Mouse (Mus musculus) v-Abl transformed pro-B cells (cell line): ENCODE data around the gene Pmf1.
"Not testable (repeated sequence)": the region's sequence is repeated elsewhere in the genome, so short reads cannot be mapped to it uniquely, and the experiment has no call there.

Source experiments
- in situ Hi-C, 2 experiments: fragments of 400-800 bp; cut with MboI; formaldehyde crosslinking; loops; one replicate each; pipeline ENCODE4 v1.15.1; 2025; ENCODE audit not compliant: unreplicated experiment in 2 of 2

Pmf1 gene

GRCm38 (mm10) chr3:88407090-88407489, 3.0 kb downstream of the Pmf1 start:
- in situ Hi-C loops = loop anchor here (5.0 to 10.0 kb wide), 5 partner anchors 52 to 115 kb away; no protein-coding TSS in a partner anchor

DNA sequence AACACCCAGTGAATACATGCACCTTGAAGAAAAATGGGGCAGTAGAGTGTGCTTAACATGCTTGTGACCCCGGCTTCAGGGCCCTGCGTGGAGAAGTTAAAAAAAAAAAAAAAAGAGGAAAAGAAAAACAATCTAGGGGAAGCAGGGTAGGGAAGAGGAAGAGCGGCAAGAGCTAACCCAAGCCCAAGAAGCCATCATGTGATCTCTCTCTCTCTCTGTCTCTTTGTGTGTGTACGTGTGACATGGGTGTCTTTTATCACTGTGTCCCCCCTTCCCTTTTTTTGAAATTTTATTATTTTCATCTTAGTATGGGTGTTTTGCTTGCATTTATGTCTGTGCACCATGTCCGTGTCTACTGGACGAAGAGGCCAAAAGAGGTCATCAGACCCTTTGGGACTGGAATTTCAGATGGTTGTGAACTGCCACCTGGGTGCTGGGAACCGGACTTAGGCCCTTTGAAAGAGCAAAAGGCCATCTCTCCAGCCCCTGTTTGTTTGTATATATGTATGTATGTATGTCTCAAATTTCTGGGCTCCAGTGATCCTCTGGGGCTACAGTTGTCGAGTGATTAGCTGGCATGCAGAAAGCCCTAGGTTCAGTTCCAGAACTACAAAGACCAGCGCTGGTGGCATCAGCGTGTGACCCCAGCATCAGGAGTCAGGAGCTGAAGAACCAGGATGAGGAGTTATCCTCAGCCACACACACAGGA, 6.5 kb downstream of the Pmf1 start:
- in situ Hi-C loops = loop anchor here (5.0 to 10.0 kb wide), 2 partner anchors 46 to 49 kb away; no protein-coding TSS in a partner anchor

DNA sequence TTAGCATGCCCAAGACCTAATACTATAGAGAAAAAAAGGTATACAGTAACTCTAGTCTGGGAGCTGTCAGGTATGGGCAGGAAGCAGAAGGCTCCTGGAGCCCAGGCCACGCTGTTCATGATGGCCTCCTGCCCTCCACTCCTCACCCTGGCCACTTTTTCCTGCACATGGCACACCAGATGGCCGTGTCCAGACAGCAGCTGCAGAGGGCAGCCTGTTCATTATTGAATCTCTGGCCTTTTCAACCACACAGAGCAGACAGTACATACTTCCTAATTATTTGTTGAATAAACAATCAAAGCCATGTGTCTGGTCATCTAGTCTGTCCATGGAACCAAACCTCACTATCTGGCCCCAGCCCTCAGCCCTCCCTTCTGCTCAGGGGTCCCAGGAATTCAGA, 11.5 kb downstream of the Pmf1 start:
- in situ Hi-C loops = no loop called here

- in situ Hi-C loops = no loop called here
Observed at GRCm38 (mm10) chr3:88395742-88396141, 14.4 kb downstream of the Pmf1 start.

DNA sequence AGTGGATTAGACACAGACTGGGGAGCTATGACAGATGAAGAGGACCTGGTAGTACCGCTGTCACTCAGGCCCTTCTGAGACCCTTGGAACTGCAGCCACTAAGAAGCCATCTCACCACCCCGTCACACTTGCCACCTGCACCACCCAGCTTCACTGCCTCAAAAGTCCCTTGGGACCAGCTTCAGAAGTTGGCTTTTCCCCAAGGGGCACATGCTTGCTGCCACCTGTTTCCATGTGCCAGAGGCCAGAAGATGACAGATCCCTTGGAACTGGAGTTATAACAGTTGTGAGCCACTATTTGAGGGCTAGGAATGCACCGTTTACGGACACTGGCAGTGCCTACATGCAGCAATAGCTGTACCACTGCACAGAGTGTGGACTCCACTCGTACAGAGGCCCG, 14.8 kb downstream of the Pmf1 start:
- in situ Hi-C loops = no loop called here

DNA sequence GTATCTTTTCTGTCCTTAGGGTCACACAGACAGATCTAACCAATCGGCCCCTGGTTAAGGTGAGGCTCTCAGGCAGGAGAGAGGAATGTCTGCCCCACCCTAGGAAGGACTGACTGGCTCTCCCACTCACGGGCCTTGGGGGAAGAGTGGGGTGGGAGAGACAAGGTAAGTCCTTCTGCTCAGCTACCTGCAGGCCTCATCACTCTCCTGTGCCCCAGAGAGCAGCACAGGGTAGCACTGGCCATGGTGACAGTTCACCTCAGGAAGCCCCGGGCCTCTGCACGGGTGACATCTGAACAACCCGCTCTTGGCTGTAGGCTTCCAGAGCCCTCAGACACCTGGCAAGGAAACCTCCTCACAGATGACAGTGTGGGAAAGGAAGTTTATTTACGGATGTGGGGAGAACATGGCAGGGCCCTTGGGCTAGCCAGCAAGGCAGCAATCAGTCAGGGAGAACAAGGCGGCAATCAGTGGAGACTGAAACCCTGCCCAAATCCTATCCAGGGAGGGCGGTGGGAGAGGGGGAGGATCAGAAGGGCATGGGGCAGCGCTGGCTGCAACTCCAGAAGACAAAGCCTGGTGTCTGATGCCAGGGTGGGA, 16.3 kb downstream of the Pmf1 start:
- in situ Hi-C loops = no loop called here

- in situ Hi-C loops = no loop called here
Observed at GRCm38 (mm10) chr3:88384364-88384763, 25.8 kb downstream of the Pmf1 start, which contains the start of gene Bglap. Bglap (minus strand) TSS chr3:88384464.

DNA sequence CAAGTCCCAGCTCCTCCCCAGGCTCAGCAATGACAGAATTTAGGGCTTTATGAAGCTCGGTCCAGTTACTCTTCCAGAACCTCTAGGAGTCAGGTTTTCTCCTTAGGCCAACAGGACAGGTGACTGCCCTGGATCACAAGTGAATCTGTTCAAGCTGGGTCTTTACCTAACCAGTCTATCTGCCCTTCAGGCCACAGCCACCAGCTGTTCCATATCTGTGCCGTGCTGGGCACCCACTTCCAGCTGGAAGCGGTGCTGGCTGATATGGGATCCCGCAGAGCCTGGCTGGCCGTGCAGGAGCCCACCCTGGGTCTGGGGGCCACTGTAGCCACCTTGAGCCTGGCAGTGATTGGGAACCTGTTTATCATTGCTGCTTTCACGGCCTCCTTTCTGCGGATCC, 27.7 kb downstream of the Pmf1 start:
- in situ Hi-C loops = not testable (repeated sequence)

DNA sequence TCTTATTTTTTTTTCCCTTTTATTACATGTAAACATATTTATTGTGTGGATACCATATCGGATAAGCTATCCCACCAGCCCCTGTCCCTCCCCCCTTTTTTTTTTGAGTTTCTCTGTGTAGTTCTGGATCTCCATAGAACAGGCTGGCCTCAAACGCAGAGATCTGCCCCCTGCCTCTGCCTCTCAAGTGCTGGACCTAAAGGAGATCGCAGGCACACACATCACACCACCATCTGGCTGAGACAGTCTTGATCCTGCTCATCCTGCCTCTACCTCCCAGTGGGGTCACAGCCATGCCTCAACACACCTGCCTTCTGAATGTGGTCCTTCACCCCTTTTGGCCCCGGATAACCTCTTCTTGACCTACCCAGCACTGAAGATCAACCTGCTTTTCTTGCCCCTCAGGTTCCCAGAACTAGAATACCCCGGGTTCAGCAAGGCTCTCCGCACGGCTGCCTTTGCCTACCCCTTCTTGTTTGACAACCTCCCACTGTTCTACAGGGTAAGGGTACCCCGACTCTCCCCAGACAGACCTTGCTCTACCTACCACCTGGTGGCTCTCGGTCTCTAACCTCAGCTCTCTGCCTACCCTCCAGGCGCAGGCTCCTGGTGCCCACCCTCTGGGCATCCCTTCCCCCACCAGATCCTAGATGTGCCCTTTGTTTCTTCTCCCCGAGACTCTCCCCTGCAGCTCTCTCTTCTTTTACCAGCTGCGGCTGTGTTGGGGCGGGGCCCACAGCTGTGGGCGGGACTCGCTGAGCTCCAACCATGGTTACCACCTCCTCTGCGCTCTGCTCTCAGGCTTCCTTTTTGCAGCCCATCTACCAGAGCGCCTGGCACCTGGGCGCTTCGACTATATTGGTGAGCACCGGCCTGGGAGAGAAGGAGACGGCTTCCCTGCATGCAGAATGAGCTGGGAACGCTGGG, 28.5 kb downstream of the Pmf1 start:
- in situ Hi-C loops = not testable (repeated sequence)

DNA sequence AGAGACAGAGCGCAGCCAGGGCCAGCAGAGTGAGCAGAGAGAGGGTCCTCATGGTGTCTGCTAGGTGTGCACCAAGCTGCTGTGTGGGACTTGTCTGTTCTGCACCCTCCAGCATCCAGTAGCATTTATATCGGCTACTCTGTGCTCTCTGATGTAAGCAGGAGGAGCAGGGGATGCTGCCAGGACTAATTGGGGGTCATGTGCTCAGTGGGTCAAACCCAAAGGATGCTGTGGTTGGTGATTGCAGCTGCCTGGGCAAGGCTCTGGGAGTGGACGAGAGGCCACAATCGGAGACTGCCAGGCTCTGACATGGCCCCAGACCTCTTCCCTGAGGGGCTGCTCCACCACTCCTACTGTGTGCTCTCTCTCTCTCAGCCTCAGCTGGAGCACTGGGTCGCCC, 31.5 kb downstream of the Pmf1 start, which contains the start of gene Bglap2:
TSS of gene Bglap2 (minus strand) at position 101 of the 400 bp plus-strand sequence.
- in situ Hi-C loops = not testable (repeated sequence)

DNA sequence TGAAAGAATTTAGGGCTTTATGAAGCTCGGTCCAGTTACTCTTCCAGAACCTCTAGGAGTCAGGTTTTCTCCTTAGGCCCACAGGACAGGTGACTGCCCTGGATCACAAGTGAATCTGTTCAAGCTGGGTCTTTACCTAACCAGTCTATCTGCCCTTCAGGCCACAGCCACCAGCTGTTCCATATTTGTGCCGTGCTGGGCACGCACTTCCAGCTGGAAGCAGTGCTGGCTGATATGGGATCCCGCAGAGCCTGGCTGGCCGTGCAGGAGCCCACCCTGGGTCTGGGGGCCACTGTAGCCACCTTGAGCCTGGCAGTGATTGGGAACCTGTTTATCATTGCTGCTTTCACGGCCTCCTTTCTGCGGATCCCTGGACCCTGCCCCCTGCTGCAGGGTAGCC, 33.5 kb downstream of the Pmf1 start:
- in situ Hi-C loops = not testable (repeated sequence)

GRCm38 (mm10) chr3:88375750-88376626, 34.1 kb downstream of the Pmf1 start:
- in situ Hi-C loops = not testable (repeated sequence)

DNA sequence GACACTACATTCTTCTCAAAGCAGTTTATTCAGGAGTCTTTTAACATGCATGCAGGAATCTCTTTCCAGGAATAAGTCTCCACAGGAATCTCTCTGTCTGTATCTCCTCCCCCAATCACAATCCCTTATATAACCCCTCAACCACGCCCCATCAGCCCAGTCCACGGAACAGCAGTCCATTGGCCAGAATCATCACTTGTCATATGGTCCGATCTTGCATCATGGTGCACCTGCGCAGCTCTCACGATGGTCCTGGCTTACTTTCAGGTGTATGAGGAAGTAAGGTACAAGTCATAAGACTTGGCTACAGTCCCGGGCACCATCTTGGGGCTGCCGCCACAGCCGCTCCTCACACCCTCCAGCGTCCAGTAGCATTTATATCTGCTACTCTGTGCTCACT, 37.5 kb downstream of the Pmf1 start, which contains the start of gene Bglap3:
TSS of gene Bglap3 (minus strand) at position 101 of the 400 bp plus-strand sequence.
- in situ Hi-C loops = not testable (repeated sequence)

GRCm38 (mm10) chr3:88368511-88368910, 41.6 kb downstream of the Pmf1 start:
- in situ Hi-C loops = not testable (repeated sequence)

DNA sequence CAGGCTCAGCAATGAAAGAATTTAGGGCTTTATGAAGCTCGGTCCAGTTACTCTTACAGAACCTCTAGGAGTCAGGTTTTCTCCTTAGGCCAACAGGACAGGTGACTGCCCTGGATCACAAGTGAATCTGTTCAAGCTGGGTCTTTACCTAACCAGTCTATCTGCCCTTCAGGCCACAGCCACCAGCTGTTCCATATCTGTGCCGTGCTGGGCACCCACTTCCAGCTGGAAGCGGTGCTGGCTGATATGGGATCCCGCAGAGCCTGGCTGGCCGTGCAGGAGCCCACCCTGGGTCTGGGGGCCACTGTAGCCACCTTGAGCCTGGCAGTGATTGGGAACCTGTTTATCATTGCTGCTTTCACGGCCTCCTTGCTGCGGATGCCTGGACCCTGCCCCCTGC, 42.6 kb downstream of the Pmf1 start:
- in situ Hi-C loops = not testable (repeated sequence)

DNA sequence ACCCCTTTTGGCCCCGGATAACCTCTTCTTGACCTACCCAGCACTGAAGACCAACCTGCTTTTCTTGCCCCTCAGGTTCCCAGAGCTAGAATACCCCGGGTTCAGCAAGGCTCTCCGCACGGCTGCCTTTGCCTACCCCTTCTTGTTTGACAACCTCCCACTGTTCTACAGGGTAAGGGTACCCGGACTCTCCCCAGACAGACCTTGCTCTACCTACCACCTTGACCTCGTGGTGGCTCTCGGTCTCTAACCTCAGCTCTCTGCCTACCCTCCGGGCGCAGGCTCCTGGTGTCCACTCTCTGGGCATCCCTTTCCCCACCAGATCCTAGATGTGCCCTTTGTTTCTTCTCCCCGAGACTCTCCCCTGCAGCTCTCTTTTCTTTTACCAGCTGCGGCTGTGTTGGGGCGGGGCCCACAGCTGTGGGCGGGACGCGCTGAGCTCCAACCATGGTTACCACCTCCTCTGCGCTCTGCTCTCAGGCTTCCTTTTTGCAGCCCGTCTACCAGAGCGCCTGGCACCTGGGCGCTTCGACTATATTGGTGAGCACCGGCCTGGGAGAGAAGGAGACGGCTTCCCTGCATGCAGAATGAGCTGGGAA, 43.2 kb downstream of the Pmf1 start:
- in situ Hi-C loops = not testable (repeated sequence)

GRCm38 (mm10) chr3:88365705-88366361, 44.3 kb downstream of the Pmf1 start:
- in situ Hi-C loops = no loop called here

DNA sequence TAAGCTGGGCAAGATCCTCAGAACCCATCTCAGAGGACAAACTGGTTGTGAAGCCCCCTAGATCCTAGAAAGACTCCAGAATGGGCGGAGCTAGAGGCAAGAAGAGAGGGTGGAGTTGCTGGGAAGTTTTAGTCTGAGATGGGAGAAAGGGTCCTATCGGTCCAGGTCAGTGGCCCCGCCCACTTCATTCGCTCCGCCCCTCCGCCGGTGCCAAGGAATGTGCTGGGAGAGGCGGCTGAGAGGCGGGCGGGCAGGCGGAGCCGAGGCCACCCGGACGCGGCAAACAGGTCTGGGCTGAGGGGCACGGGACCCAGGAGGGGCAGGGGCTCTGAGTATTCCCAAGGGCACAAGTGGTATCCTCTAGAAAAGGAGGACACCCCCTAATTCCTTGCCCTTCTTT, 45.8 kb downstream of the Pmf1 start, which contains the start of gene Paqr6:
TSS of gene Paqr6 (plus strand) at position 248 of the 400 bp plus-strand sequence.
- in situ Hi-C loops = no loop called here

- in situ Hi-C loops = no loop called here
Observed at GRCm38 (mm10) chr3:88363700-88364099, 46.4 kb downstream of the Pmf1 start.
